Mouse (Mus musculus) forebrain, embryonic 12.5 days (tissue): ENCODE results near the gene Rhobtb3. TPM values are rescaled to one million over a fixed set of nuclear protein-coding genes. Genes with fewer than 3 reads are reported as not detected.

Source experiments
- ATAC-seq: fragments of 200-750 bp; cut with Nextera tagmentation; 2 replicates; pipeline ENCODE4 v1.8.0; 2017; ENCODE audit warnings: moderate TSS enrichment; ENCODE audit not compliant: low FRiP score
- H3K27ac ChIP-seq: fragments of 300-500 bp; sonication (generic); 2 replicates; pipeline ENCODE4 v1.5.1; 2016; ENCODE audit warnings: mild to moderate bottlenecking
- H3K27me3 ChIP-seq: fragments of 300-500 bp; sonication (generic); 2 replicates; pipeline ENCODE4 v1.6.1; 2016; ENCODE audit warnings: mild to moderate bottlenecking
- H3K36me3 ChIP-seq: fragments of 300-500 bp; sonication (generic); replicated peaks from 2 replicates; pipeline ENCODE4 v1.6.1; 2016; ENCODE audit warnings: mild to moderate bottlenecking
- H3K4me1 ChIP-seq: fragments of 300-500 bp; sonication (generic); 2 replicates; pipeline ENCODE4 v1.6.1; 2016
- H3K4me2 ChIP-seq: fragments of 300-500 bp; sonication (generic); 2 replicates; pipeline ENCODE4 v1.6.1; 2016; ENCODE audit warnings: mild to moderate bottlenecking, moderate library complexity
- H3K4me3 ChIP-seq: fragments of 300-500 bp; sonication (generic); replicated peaks from 2 replicates; pipeline ENCODE4 v1.5.1; 2016; ENCODE audit warnings: mild to moderate bottlenecking
- H3K9ac ChIP-seq: fragments of 300-500 bp; sonication (generic); 2 replicates; pipeline ENCODE4 v1.6.1; 2016; ENCODE audit warnings: mild to moderate bottlenecking
- H3K9me3 ChIP-seq: fragments of 300-500 bp; sonication (generic); 2 replicates; pipeline ENCODE4 v1.6.1; 2016
- polyA plus RNA-seq: library from polyadenylated mRNA; unstranded; fragments of >200 nt; fragmentation: Nextera tagmentation; extraction: Ambion mirVana; gene quantifications from 2 replicates; pipeline ENCODE4 v1.2.1, GENCODE M21; 2016

Rhobtb3 gene
- polyA plus RNA-seq, 1 experiment from 2014 or later = 60.5 TPM

DNA sequence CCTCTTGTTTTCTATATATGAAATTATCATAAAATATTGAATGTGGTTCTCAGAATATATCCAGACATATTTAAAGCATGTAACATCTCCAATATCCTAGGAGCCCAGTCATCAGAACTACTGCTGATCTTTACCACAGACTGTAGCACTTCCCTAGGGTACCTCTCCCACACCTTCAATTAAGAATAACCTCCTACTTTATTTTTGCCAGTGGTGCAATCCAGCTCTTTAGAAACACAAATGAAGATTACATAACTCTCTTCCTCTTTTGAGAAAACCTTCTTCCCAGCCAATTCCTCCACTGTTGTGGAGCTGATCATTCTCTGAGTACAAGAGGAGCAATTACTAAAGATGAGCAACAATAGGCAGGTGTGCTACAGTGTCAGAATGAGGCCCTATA, 123.8 kb downstream of the Rhobtb3 start:
- Histone ChIP-seq H3K9me3 (no peaks in the 10 kb centered on the region), H3K4me1 (peaks cover 5% of the 10 kb centered on the region; the same call in 1 of the 2 replicates), H3K4me2 (no peak overlapping the region), H3K36me3 (no peaks in the 10 kb centered on the region), H3K27ac (no peak overlapping the region), H3K27me3 (no peaks in the 10 kb centered on the region), H3K9ac (no peak overlapping the region), H3K4me3 (no peak overlapping the region)
- ATAC-seq = no peak

Other genes starting within 250 kb of the Rhobtb3 start
- gene Ell2, start 237.2 kb downstream of the Rhobtb3 start, polyA plus RNA-seq = 2.3 and 3.2 TPM in 2 replicates
- 24.3 and 27.8 TPM in 2 replicates for gene Glrx, start 104.1 kb downstream of the Rhobtb3 start, polyA plus RNA-seq
- 0.93 and 1.1 TPM in 2 replicates for gene Spata9, start 23.2 kb upstream of the Rhobtb3 start, polyA plus RNA-seq
- gene Rfesd, start 74.8 kb upstream of the Rhobtb3 start, polyA plus RNA-seq = 18.2 and 22.3 TPM in 2 replicates
- gene Gpr150, start 113.1 kb upstream of the Rhobtb3 start, polyA plus RNA-seq = 0.47 and 0.49 TPM in 2 replicates
- gene Arsk, start 154.7 kb upstream of the Rhobtb3 start, polyA plus RNA-seq = 5.5 and 5.8 TPM in 2 replicates
- gene Ttc37, start 154.8 kb upstream of the Rhobtb3 start, polyA plus RNA-seq = 16.9 and 17.2 TPM in 2 replicates